ENCODE assay signal across 8 mouse cellular contexts in the genomic region with DNA sequence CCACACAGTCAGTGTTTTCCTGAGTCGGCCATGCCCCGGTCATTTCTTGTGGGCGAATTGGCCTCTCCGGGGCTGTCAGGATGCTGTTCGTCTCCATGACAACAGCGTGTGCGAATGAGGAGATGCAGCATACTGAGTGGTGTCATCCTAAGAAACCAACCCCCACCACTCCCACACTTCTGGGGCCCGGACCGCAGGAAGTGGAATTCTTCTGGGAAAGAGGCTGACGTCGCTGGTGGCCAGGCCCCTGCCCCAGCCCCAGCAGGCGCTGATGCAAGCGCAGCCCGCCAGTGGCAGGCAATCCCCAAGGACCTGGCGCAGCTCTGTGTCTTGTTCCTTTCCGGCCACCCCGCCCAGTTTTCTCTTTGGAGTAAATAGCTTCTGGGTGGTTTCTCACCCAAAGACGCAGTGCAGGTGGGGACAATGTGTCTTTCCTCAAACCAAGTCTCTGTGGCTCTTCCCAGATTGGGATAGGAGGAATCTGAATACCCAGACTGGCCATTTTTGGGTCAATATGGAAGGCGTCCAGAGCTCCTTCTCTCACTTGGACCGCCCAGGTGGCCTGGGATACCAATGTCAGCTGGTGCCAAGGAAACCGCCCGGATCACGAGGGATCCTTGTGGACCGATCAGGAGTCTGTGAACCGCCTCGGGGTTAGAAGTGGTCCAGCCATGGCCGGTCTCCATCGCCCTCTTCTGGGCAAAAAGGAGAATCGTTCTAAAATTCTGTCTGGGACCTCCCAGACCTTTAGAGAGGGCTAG. TPM values are rescaled to one million over a fixed set of nuclear protein-coding genes. Genes with fewer than 3 reads are reported as not detected.
A peak's percentile ranks its signal among the peaks of the same experiment; 100 is the strongest.
DNase-seq lines count a peak whose midpoint lies in the region; ATAC-seq lines count a peak whose summit lies in the region.

No protein-coding gene starts in this region.

- peak overlapping the region; percentile 40 for H3K4me3 ChIP-seq in hindbrain, embryonic 12.5 days
- H3K4me3 ChIP-seq in lung, embryonic 15.5 days = peak overlapping the region; percentile 34

- ATAC-seq in hindbrain, embryonic 12.5 days (ENCODE audit: low FRiP score) = peak; percentile 93
- peak; percentile 85 for ATAC-seq in lung, embryonic 15.5 days (ENCODE audit: borderline replicate concordance, extremely low read depth, low FRiP score, low TSS enrichment)

- DNase-seq in NIH3T3 (ENCODE audit: low read depth) = peak; percentile 92
- DNase-seq in cerebellum, postnatal 10 days = peak; percentile 89 to 91
- DNase-seq in frontal cortex, postnatal 14 days (ENCODE audit: low spot score in 2 of 2) = peak; percentile 64 to 76
- peak; percentile 82 for DNase-seq in layer of hippocampus, adult 9-11 months
- DNase-seq in ovary, adult 18-20 months (ENCODE audit: low spot score) = peak; percentile 67
- peak; percentile 42 for DNase-seq in thymus, postnatal 14 days

- no peaks in the 10 kb centered on the region for H3K9me3 ChIP-seq in hindbrain, embryonic 12.5 days (replicated peaks)
- no peaks in the 10 kb centered on the region for H3K9me3 ChIP-seq in lung, embryonic 15.5 days

- H3K27me3 ChIP-seq in hindbrain, embryonic 12.5 days = peaks cover 6% of the 10 kb centered on the region
- 0 out of 2 replicates have a peak, but pooled peaks cover 3% of the 10 kb centered on the region for H3K27me3 ChIP-seq in lung, embryonic 15.5 days

- peak overlapping the region; percentile 45 for H3K9ac ChIP-seq in hindbrain, embryonic 12.5 days
- H3K9ac ChIP-seq in lung, embryonic 15.5 days = peak overlapping the region; percentile 29; the same call in 1 of the 2 replicates

- under 1% methylated on average over 29 of the region's 29 CpGs for WGBS in hindbrain, embryonic 12.5 days
- under 1% methylated on average over 29 of the region's 29 CpGs for WGBS in lung, embryonic 15.5 days

- no peaks in the 10 kb centered on the region for H3K36me3 ChIP-seq in hindbrain, embryonic 12.5 days
- no peaks in the 10 kb centered on the region for H3K36me3 ChIP-seq in lung, embryonic 15.5 days

- H3K4me1 ChIP-seq in hindbrain, embryonic 12.5 days = peaks cover 9% of the 10 kb centered on the region
- H3K4me1 ChIP-seq in lung, embryonic 15.5 days = peaks cover 13% of the 10 kb centered on the region; the same call in 1 of the 2 replicates

- H3K4me2 ChIP-seq in hindbrain, embryonic 12.5 days (replicated peaks) = peak overlapping the region; percentile 87
- peak overlapping the region; percentile 79 for H3K4me2 ChIP-seq in lung, embryonic 15.5 days

- H3K27ac ChIP-seq in hindbrain, embryonic 12.5 days = 0 out of 2 replicates have a peak overlapping the region, but pooled peaks have one; percentile 5
- H3K27ac ChIP-seq in lung, embryonic 15.5 days = no peak overlapping the region

RNA-seq across cellular contexts. Expression of a gene that starts 49.2 kb away (rescaled TPM):
- polyA plus RNA-seq in hindbrain, embryonic 12.5 days (2016; fragmentation: Nextera tagmentation; extraction: Ambion mirVana) = 3.6 and 3.9 TPM in 2 replicates
- 13.7 and 15.2 TPM in 2 replicates for polyA plus RNA-seq in lung, embryonic 15.5 days (2015; fragmentation: Nextera tagmentation; extraction: Ambion mirVana)

Comparison
In these comparisons a context has a peak if more than half of its experiments do, and no peak if none do; other contexts are left out.
1. DNase-seq: peak in every context shown above with its lines; median percentile 92 in NIH3T3; 90 in cerebellum, postnatal 10 days; 82 in layer of hippocampus, adult 9-11 months; 70 in frontal cortex, postnatal 14 days; 67 in ovary, adult 18-20 months; 42 in thymus, postnatal 14 days.